Mouse (Mus musculus): ENCODE data around the gene Speg. TPM values are rescaled to one million over a fixed set of nuclear protein-coding genes. Genes with fewer than 3 reads are reported as not detected.
A peak's percentile ranks its signal among the peaks of the same experiment; 100 is the strongest.

Speg gene
- polyA plus RNA-seq, 1 experiment from 2014 or later = 32.9 TPM

GRCm38 (mm10) chr1:75342874-75343416 lies 32.2 kb upstream of the Speg start:
- H3K4me3 ChIP-seq (ENCODE audit: low read depth, low read length) = no peak overlapping the region
- no peak overlapping the region for H3K4me2 ChIP-seq (ENCODE audit: low read depth, severe bottlenecking)
- no peak overlapping the region for H3K27ac ChIP-seq (replicated peaks; ENCODE audit: low read depth, low read length)
- no peaks in the 10 kb centered on the region for H3K27me3 ChIP-seq (ENCODE audit: control insufficient read depth, insufficient read depth, low read length)
- ATAC-seq (ENCODE audit: insufficient number of reproducible peaks, low FRiP score, low TSS enrichment, low read depth) = no peak
- no peaks in the 10 kb centered on the region for H3K36me3 ChIP-seq (ENCODE audit: control insufficient read depth, insufficient read depth, low read length)
- WGBS = under 1% methylated on average over 8 of the region's 8 CpGs
- H3K4me1 ChIP-seq (ENCODE audit: control insufficient read depth, insufficient read depth, low read length) = peaks cover 40% of the 10 kb centered on the region
- H3K9ac ChIP-seq (ENCODE audit: low read length) = no peak overlapping the region
- peak; percentile 80 for DNase-seq (ENCODE audit: low spot score)
- no peaks in the 10 kb centered on the region for H3K9me3 ChIP-seq (ENCODE audit: control insufficient read depth, low read length)

DNA sequence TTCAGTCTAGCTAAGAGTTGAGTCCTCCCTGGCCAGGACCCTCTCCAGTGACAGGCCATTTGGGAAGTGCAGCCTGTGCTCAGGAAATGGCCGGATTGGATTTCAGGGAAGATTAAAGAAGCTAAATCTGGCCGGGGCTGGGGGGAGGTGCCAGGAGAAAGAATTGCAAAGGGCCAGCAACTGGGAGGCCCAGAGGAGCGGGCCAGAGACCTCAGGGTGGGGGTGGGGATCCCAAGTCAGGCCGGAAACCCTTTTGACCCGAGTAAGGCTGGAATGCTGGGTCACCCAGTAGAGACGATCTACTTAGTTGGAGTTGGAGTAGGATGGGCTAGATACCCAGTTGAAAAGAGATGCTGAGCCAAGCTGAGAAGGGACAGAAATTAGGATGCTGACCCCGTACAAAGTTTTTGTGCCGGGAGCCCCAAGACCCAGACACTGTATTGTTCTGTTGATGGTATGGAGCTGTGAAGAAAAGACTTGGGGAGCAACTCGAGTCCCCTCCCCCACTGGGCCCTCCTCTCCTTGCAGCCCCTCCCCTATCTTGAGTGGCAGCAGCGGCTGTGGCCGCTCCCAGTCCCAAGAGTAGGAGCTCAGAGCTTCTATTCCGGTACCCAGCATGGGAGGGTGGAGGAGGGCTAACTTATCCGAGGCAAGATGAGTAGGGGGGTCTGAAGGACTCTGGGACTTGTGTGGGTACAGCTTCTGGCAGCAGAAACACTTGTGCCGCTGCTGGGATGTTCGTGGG lies 30.6 kb upstream of the Speg start:
- Histone ChIP-seq H3K9ac (ENCODE audit: low read length) (no peak overlapping the region), H3K4me1 (ENCODE audit: control insufficient read depth, insufficient read depth, low read length) (peaks cover 27% of the 10 kb centered on the region), H3K27me3 (ENCODE audit: control insufficient read depth, insufficient read depth, low read length) (no peaks in the 10 kb centered on the region)

GRCm38 (mm10) chr1:75345036-75345935 lies 29.8 kb upstream of the Speg start:
- DNase-seq (ENCODE audit: low spot score) = no peak
- no peaks in the 10 kb centered on the region for H3K27me3 ChIP-seq (ENCODE audit: control insufficient read depth, insufficient read depth, low read length)
- H3K27ac ChIP-seq (replicated peaks; ENCODE audit: low read depth, low read length) = no peak overlapping the region; the same call in 1 of the 2 replicates
- H3K4me1 ChIP-seq (ENCODE audit: control insufficient read depth, insufficient read depth, low read length) = peaks cover 22% of the 10 kb centered on the region
- no peak overlapping the region; the same call in 1 of the 2 replicates for H3K4me2 ChIP-seq (ENCODE audit: low read depth, severe bottlenecking)
- ATAC-seq (ENCODE audit: insufficient number of reproducible peaks, low FRiP score, low TSS enrichment, low read depth) = 0 out of 2 replicates have a peak, but pooled peaks have one; percentile 40
- H3K9ac ChIP-seq (ENCODE audit: low read length) = no peak overlapping the region
- 24% methylated on average over 20 of the region's 20 CpGs for WGBS
- no peak overlapping the region for H3K4me3 ChIP-seq (ENCODE audit: low read depth, low read length)
- H3K36me3 ChIP-seq (ENCODE audit: control insufficient read depth, insufficient read depth, low read length) = no peaks in the 10 kb centered on the region
- no peaks in the 10 kb centered on the region for H3K9me3 ChIP-seq (ENCODE audit: control insufficient read depth, low read length)

More for the DNA sequence above, 30.6 kb upstream of the Speg start:
- WGBS = 4% methylated on average over 15 of the region's 15 CpGs
- no peak overlapping the region; the same call in 1 of the 2 replicates for H3K27ac ChIP-seq (replicated peaks; ENCODE audit: low read depth, low read length)
- 0 out of 2 replicates have a peak overlapping the region, but pooled peaks have one; percentile 1 for H3K4me2 ChIP-seq (ENCODE audit: low read depth, severe bottlenecking)
- DNase-seq (ENCODE audit: low spot score) (peak; percentile 63), ATAC-seq (ENCODE audit: insufficient number of reproducible peaks, low FRiP score, low TSS enrichment, low read depth) (peak; percentile 53; the same call in 1 of the 2 replicates)
- H3K4me3 ChIP-seq (ENCODE audit: low read depth, low read length) = no peak overlapping the region
- H3K36me3 ChIP-seq (ENCODE audit: control insufficient read depth, insufficient read depth, low read length) = no peaks in the 10 kb centered on the region
- H3K9me3 ChIP-seq (ENCODE audit: control insufficient read depth, low read length) = no peaks in the 10 kb centered on the region

GRCm38 (mm10) chr1:75347279-75347678 lies 27.8 kb upstream of the Speg start:
- Histone ChIP-seq H3K9ac (ENCODE audit: low read length) (no peak overlapping the region), H3K27me3 (ENCODE audit: control insufficient read depth, insufficient read depth, low read length) (no peaks in the 10 kb centered on the region), H3K4me3 (ENCODE audit: low read depth, low read length) (no peak overlapping the region), H3K4me2 (ENCODE audit: low read depth, severe bottlenecking) (no peak overlapping the region), H3K27ac (replicated peaks; ENCODE audit: low read depth, low read length) (no peak overlapping the region), H3K9me3 (ENCODE audit: control insufficient read depth, low read length) (no peaks in the 10 kb centered on the region), H3K4me1 (ENCODE audit: control insufficient read depth, insufficient read depth, low read length) (peaks cover 19% of the 10 kb centered on the region), H3K36me3 (ENCODE audit: control insufficient read depth, insufficient read depth, low read length) (no peaks in the 10 kb centered on the region)
- WGBS = 65% methylated on average over 5 of the region's 5 CpGs
- no peak for ATAC-seq (ENCODE audit: insufficient number of reproducible peaks, low FRiP score, low TSS enrichment, low read depth)
- no peak for DNase-seq (ENCODE audit: low spot score)

DNA sequence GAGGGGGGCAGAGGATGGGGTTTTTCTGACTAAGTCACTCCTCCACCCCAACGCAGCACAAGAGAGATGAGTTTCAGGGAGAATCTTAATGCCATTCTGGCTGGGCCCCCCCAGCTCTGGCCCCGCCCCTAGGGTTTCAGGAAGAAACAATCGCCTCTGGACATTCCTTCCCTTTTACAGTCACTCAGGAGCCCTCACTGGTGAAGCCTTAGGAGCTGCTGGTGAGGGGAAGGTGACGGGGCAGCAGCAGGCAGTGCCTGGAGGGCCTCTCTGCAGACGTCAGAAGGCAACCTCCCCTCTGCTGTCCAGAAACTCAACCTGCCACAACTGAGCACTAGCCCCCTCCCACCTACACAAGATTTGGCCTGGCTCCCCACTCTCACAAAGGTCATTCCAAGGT lies 25.8 kb upstream of the Speg start:
- no peak overlapping the region for H3K27ac ChIP-seq (replicated peaks; ENCODE audit: low read depth, low read length)
- DNase-seq (ENCODE audit: low spot score) = no peak
- peaks cover 13% of the 10 kb centered on the region for H3K4me1 ChIP-seq (ENCODE audit: control insufficient read depth, insufficient read depth, low read length)

DNA sequence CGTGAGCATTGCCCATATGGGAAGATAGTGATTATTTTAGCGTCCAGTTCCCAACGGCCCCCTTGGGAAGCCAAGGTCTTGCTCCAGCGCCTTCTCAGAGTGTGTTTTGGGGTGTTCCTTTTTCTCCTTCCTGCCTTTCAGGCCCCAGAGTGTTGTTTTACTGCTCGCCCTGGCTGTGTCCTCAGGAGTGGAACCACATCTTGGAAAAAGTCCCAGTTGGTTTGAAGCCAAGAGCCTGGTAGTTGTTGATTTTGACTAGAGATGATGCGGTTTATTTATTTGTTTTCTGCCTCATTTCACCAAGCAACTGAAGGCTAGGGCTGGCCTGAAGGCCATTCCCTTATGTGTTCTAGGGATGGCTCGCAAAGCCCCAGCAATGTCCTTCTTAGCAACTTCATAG lies 17.8 kb upstream of the Speg start:
- no peak overlapping the region for H3K27ac ChIP-seq (replicated peaks; ENCODE audit: low read depth, low read length)
- no peak overlapping the region for H3K4me2 ChIP-seq (ENCODE audit: low read depth, severe bottlenecking)
- ATAC-seq (ENCODE audit: insufficient number of reproducible peaks, low FRiP score, low TSS enrichment, low read depth) (no peak), DNase-seq (ENCODE audit: low spot score) (no peak)
- H3K36me3 ChIP-seq (ENCODE audit: control insufficient read depth, insufficient read depth, low read length) = no peaks in the 10 kb centered on the region
- peaks cover 24% of the 10 kb centered on the region for H3K27me3 ChIP-seq (ENCODE audit: control insufficient read depth, insufficient read depth, low read length)
- H3K9me3 ChIP-seq (ENCODE audit: control insufficient read depth, low read length) = no peaks in the 10 kb centered on the region
- H3K4me3 ChIP-seq (ENCODE audit: low read depth, low read length) = no peak overlapping the region
- peaks cover 5% of the 10 kb centered on the region; the same call in 1 of the 2 replicates for H3K4me1 ChIP-seq (ENCODE audit: control insufficient read depth, insufficient read depth, low read length)
- H3K9ac ChIP-seq (ENCODE audit: low read length) = no peak overlapping the region
- WGBS = 89% methylated on average over 7 of the region's 7 CpGs

More for the DNA sequence above, 25.8 kb upstream of the Speg start:
- Histone ChIP-seq H3K4me2 (ENCODE audit: low read depth, severe bottlenecking) (no peak overlapping the region), H3K4me3 (ENCODE audit: low read depth, low read length) (no peak overlapping the region), H3K36me3 (ENCODE audit: control insufficient read depth, insufficient read depth, low read length) (no peaks in the 10 kb centered on the region), H3K27me3 (ENCODE audit: control insufficient read depth, insufficient read depth, low read length) (no peaks in the 10 kb centered on the region), H3K9me3 (ENCODE audit: control insufficient read depth, low read length) (no peaks in the 10 kb centered on the region), H3K9ac (ENCODE audit: low read length) (no peak overlapping the region)
- 32% methylated on average over 5 of the region's 5 CpGs for WGBS
- ATAC-seq (ENCODE audit: insufficient number of reproducible peaks, low FRiP score, low TSS enrichment, low read depth) = 0 out of 2 replicates have a peak, but pooled peaks have one; percentile 31

GRCm38 (mm10) chr1:75358009-75358408 lies 17.1 kb upstream of the Speg start:
- Histone ChIP-seq H3K36me3 (ENCODE audit: control insufficient read depth, insufficient read depth, low read length) (no peaks in the 10 kb centered on the region), H3K27ac (replicated peaks; ENCODE audit: low read depth, low read length) (no peak overlapping the region), H3K27me3 (ENCODE audit: control insufficient read depth, insufficient read depth, low read length) (peaks cover 24% of the 10 kb centered on the region), H3K4me3 (ENCODE audit: low read depth, low read length) (no peak overlapping the region), H3K4me2 (ENCODE audit: low read depth, severe bottlenecking) (no peak overlapping the region), H3K4me1 (ENCODE audit: control insufficient read depth, insufficient read depth, low read length) (peaks cover 5% of the 10 kb centered on the region; the same call in 1 of the 2 replicates), H3K9me3 (ENCODE audit: control insufficient read depth, low read length) (no peaks in the 10 kb centered on the region), H3K9ac (ENCODE audit: low read length) (no peak overlapping the region)
- DNase-seq (ENCODE audit: low spot score) (no peak), ATAC-seq (ENCODE audit: insufficient number of reproducible peaks, low FRiP score, low TSS enrichment, low read depth) (no peak)
- 91% methylated on average over 4 of the region's 4 CpGs for WGBS

DNA sequence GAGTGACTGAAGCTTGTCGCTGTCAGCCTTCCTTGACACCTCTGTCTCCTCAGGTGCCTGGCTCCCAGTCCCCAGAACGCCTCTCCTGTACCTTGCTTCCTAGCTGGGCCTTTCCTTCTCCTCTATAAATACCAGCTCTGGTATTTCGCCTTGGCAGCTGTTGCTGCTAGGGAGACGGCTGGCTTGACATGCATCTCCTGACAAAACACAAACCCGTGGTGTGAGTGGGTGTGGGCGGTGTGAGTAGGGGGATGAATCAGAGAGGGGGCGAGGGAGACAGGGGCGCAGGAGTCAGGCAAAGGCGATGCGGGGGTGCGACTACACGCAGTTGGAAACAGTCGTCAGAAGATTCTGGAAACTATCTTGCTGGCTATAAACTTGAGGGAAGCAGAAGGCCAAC lies 15.8 kb upstream of the Speg start:
- no peak overlapping the region for H3K4me3 ChIP-seq (ENCODE audit: low read depth, low read length)
- DNase-seq (ENCODE audit: low spot score) (no peak), ATAC-seq (ENCODE audit: insufficient number of reproducible peaks, low FRiP score, low TSS enrichment, low read depth) (no peak)
- 68% methylated on average over 13 of the region's 13 CpGs for WGBS
- no peak overlapping the region for H3K27ac ChIP-seq (replicated peaks; ENCODE audit: low read depth, low read length)
- peaks cover 5% of the 10 kb centered on the region; the same call in 1 of the 2 replicates for H3K4me1 ChIP-seq (ENCODE audit: control insufficient read depth, insufficient read depth, low read length)
- H3K27me3 ChIP-seq (ENCODE audit: control insufficient read depth, insufficient read depth, low read length) = peaks cover 24% of the 10 kb centered on the region
- H3K4me2 ChIP-seq (ENCODE audit: low read depth, severe bottlenecking) = no peak overlapping the region
- no peaks in the 10 kb centered on the region for H3K9me3 ChIP-seq (ENCODE audit: control insufficient read depth, low read length)
- H3K9ac ChIP-seq (ENCODE audit: low read length) = no peak overlapping the region
- no peaks in the 10 kb centered on the region for H3K36me3 ChIP-seq (ENCODE audit: control insufficient read depth, insufficient read depth, low read length)

Measured in limb, embryonic 11.5 days (tissue).